27 mouse cellular contexts compared by ENCODE assay signal in the genomic region with DNA sequence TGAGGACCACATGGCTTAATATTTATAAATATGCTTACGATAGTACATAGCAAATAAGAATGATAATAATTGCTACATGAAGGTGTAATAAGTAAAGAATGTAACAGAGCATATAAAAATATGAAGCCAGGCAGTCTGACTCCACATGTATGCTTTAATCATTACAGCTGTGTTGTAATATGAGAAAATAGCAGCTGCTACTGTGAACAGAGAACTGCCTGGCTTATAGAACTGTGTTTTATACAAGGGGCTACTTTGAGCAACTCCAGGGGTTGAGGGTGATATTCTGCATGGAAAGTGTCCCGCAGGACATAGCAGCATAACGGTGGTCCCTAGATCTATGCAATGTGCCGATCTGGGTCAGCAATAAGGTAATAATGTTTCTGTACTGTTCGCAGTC.
"Had no signal": no experiment of that assay in that cellular context is flagged by ENCODE, and none has a peak within 500 bp of the region (broad histone marks: within the 10 kb centered on the region; RNA-seq: fewer than 3 reads in every experiment).

No protein-coding gene starts in this region.

- H3K4me3 ChIP-seq: heart, adult 2 months; heart, embryonic 13.5 days; heart, embryonic 15.5 days; hindbrain, embryonic 13.5 days; hindbrain, embryonic 15.5 days; kidney, embryonic 15.5 days; left cerebral cortex, adult 2 months; liver, embryonic 13.5 days; liver, embryonic 15.5 days had no signal

- H3K9ac ChIP-seq: heart, embryonic 13.5 days; heart, embryonic 15.5 days; hindbrain, embryonic 13.5 days; hindbrain, embryonic 15.5 days; kidney, embryonic 15.5 days; liver, embryonic 13.5 days; liver, embryonic 15.5 days had no signal

- H3K4me2 ChIP-seq: heart, embryonic 11.5 days; heart, embryonic 13.5 days; heart, embryonic 15.5 days; hindbrain, embryonic 13.5 days; hindbrain, embryonic 15.5 days; kidney, embryonic 15.5 days; liver, embryonic 11.5 days; liver, embryonic 13.5 days; liver, embryonic 15.5 days had no signal

- H3K27ac ChIP-seq: heart, adult 2 months; heart, embryonic 13.5 days; heart, embryonic 15.5 days; hindbrain, embryonic 13.5 days; hindbrain, embryonic 15.5 days; hindbrain, postnatal 0 days; kidney, embryonic 15.5 days; kidney, postnatal 0 days; left cerebral cortex, adult 2 months; liver, embryonic 13.5 days; liver, embryonic 15.5 days had no signal

- ATAC-seq: hindbrain, postnatal 0 days; intestine, embryonic 16.5 days had no signal

- H3K9me3 ChIP-seq: heart, embryonic 13.5 days; heart, embryonic 15.5 days; hindbrain, embryonic 13.5 days; hindbrain, embryonic 15.5 days; kidney, embryonic 15.5 days; liver, embryonic 13.5 days; liver, embryonic 15.5 days had no signal

- H3K36me3 ChIP-seq: heart, embryonic 13.5 days; heart, embryonic 15.5 days; hindbrain, embryonic 13.5 days; hindbrain, embryonic 15.5 days; kidney, embryonic 15.5 days; liver, embryonic 13.5 days; liver, embryonic 15.5 days had no signal

- DNase-seq: gastrocnemius, postnatal 14 days; gastrocnemius, postnatal 36 days; heart, adult 11 months; heart, adult 2 months; heart, postnatal 14 days; heart, postnatal 36 days; kidney, adult 11 months; kidney, adult 2 months; kidney, adult 9 months; kidney, postnatal 14 days; kidney, postnatal 36 days; layer of hippocampus, adult 9-11 months; layer of hippocampus, postnatal 36 days; liver; liver, embryonic 13.5 days had no signal

- H3K4me1 ChIP-seq: hindbrain, embryonic 13.5 days; hindbrain, embryonic 15.5 days; kidney, embryonic 15.5 days; liver, embryonic 13.5 days; liver, embryonic 15.5 days had no signal

- H3K27me3 ChIP-seq: heart, embryonic 13.5 days; heart, embryonic 15.5 days; hindbrain, embryonic 13.5 days; hindbrain, embryonic 15.5 days; kidney, embryonic 15.5 days; liver, embryonic 13.5 days; liver, embryonic 15.5 days had no signal
